Mouse (Mus musculus): ENCODE measurements at regions not wholly inside any gene's neighbourhood (a gene's known extent, or its start where the extent isn't known, plus 50 kb on each side); places are given as distances from the start of the nearest gene placed in this dataset.
A peak's percentile ranks its signal among the peaks of the same experiment; 100 is the strongest.

DNA sequence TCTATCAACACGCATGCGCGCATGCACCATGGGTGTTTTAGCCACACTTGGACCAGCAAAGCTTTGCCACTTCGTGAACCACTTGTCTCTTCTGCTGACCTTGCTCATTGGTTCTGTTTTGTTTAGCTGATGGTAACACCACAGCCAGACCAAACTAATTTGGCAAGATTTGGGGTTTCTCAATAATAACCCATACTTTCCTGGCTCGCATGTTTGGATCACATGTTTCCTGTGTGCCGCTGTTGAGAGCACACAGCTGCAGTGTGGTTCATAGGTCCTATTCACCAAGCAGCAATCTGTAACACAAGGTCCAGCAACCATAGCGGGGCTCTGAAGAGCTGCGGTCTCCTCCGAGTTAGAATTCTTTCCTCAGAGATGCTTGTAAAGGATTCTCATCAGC is 126.4 kb upstream of the Gas1 start:
- DNase-seq (ENCODE audit: low spot score), result no peak

DNA sequence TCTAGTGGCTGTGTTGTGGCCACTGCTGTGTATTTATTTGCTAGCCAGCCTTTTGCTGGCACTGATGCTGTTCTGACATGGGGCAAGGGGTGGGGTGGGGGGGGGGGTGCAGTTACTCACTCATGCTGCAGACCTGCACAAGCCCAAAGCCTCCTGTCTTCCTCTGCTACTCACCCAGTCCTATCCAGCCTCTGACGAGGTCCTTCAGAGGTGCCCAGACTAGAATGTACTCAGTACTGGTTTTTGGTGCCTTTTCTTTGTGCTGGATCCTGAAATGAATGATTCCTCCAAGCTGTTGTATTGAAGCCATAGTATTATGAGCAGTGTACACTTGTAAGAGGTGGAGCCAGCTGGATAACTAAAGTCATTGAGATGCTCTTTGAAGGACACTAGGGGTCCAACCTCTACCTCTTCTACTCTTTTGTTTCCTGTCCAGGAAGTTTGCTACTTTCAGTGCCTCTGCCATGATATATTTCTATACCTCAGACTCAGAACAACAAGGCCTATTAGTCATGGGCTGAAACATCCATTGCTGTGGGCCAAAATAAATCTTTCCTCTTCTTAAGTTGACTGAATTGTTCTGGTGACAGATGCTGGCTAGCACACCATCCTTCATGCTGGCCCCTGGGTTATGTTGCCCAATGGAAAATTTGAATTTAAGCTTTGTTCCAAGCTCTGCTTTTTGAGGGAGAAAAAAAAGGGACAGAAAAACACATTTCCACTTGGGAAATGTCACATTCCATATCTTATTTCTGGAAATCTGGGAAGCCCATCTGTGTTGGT is 128.1 kb upstream of the Gas1 start:
- no peak for DNase-seq (ENCODE audit: low spot score)

DNA sequence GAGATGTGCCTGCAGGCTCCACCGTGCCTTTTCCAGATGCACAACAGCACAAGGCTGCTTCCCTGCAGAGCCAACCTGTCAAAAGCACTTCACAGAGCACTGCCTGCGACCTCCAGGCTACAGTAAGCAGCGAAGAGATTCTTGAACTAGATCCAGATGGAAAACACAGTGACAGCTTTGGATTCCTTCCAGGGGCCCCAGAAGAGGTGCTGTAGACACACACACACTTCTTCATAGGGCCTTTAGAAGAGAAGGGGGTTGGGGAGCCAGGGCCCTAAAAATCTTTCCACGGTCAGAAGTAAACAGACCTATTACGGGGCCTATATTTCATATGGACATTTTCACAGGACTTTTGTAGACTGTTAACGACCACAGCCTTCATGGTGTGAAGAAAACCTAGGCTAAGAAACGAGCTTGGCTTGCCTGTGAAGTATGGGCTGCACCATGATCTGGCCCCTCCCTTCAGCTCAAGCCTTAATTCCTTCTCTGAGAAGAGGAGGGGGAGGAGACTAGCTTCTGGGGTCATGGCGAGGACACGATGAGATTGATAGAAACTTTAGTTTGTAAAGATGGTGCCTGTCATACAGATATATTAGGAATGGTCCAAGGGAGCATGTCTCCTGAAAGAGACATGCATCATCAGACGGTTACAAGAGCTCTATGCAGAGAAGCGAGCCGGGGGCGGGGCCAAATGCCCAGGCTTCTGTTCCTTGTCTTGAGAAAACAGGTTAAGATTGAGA is 131.1 kb upstream of the Gas1 start:
- no peak for DNase-seq (ENCODE audit: low spot score)

DNA sequence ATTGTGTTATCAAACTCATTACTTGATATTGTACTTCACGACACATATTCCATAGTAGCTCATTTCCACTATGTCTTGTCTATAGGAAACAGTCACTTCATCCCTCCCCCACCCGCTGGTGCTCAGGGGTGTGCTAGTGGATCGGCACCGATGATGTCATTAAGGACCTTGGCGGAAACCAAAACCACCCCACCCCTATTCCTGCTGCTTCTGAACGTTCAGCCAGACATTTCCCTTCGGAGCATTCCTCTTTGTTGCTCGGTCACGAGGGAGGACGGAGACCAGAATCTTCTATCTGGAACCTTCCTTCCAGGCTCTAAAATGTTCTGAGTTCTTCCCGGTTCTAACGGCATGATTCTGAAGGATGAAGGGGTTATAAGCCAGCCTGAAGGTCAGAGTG is 132.3 kb upstream of the Gas1 start:
- DNase-seq (ENCODE audit: low spot score), result no peak

DNA sequence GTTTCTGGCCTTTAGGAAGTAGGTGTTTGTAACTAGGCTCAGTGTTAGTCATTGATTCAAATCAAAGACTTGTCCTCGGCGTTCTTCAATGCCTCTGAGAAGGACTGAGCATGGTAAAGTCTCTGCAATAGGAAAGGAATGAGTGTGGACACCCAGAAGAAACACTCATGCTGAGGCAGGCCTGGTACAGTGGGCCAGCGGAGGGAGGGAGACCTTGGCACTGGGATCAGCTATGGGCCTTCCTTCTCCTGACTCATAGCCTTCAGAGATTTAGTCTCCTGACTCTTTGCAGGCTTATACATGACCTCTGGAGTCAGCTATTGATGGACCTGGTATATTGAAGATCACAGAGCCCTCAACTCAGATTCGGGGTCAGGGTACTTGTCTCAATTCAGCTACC is 132.8 kb upstream of the Gas1 start:
- DNase-seq (ENCODE audit: low spot score), result no peak

DNA sequence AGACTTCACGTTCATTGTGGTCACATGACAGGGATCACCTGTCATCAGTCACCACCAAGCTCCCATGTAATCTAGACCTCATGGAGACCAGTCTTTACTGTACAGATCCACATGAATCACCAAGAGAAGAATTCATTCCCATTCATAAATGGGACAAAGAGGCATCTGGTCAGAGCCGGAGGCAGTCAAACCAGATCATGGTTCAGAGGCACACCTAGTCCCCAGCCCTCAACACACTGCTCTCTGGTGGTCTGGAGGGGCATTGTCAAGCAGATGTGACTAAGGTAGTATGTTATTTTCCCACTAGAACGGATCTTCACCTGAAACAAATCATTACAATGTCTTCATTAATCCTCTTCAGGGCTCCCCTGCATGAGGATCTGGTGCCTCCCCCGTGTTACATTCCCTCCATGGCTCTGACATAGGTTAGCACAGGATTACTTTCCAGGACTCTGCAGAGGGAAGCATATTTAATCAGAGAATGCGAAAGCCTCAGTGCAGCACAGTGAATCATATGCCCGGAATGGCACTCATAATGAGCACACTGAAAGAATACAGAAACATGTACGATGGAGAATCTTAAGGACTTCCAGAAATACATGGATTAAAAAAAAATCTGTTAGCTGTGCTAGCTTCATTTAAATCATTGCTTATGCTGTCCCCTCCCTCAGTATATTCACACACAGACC is 135.4 kb upstream of the Gas1 start:
- DNase-seq (ENCODE audit: low spot score), result no peak

DNA sequence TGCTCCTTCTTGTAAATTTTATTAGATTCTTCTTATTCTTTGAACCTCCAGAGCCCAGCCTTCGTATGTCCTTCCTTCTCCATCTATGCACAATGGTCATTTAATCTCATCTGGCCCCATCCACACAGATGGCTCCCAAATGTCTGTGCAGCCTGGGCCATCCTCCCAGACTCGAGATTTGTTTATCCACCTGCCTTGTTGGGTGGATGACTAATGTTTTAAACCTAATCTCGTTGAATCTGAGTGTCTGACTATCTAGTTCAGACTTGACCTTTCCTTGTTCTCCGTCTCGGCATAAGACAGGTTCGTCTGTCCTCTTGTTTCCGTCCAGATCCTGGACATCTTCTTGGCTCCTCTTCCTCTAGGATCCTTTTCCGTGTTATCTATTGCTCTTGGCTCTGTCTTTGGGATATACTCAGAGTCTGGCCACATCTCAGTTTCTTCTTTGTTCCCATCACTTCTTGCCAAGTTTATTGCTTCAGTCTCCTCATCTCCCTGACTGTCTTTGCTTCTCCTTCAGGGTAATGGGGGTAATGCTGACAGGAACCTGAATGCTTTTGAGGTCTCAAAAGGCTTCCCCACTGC is 141.4 kb upstream of the Gas1 start:
- DNase-seq (ENCODE audit: low spot score), result no peak

DNA sequence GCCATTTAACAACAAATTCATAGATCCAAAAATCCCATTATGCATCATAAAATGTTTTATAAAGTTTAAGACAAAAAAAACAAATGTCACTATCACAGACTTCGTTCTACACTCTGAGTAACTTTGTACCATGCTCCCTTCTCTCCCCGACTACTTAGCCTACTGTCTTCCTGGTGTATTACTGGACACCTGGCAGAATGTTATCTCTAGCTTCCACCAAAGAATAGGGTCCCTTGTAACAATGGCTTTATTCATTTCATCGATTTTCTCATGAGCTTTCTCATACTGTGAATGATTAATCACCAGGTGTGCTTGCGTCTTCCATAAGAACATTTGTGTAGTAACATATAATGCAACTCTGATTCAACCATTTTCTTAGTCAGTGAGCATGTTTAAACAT is 142.1 kb upstream of the Gas1 start:
- no peak for DNase-seq (ENCODE audit: low spot score)

DNA sequence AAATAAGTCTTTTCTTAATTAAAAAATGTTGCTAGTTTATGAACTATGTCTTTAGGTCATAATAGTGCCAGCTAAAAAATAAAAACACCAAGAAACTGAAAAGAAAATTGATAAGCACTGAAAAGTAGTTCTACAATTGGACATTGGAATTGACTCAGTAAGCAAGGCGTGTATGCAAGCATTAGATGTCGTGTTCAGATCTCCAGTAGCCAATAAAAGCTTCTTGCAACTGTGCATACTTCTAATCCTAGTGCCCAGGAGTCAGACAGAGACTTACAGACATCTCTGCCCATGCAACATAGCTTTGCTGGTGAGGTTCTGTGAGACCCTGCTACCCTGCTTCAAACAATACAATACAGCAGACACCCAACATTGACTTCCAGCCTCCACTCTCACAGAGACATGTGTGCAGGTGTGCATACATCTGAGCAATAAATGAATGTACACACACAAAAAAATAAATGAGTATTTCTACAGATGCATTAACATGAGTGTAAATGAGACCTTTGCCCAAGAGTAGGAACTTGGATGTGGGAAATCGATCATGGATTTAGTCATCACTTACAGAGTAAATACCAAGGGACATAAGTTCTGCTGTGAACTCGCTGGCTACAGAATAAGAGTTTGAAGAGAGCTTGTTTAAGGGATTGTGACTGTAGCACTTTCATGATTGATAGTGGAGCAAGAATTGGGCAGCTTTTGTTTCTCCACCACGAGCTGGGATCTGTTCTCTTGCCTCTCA is 142.9 kb upstream of the Gas1 start:
- no peak for DNase-seq (ENCODE audit: low spot score)

DNA sequence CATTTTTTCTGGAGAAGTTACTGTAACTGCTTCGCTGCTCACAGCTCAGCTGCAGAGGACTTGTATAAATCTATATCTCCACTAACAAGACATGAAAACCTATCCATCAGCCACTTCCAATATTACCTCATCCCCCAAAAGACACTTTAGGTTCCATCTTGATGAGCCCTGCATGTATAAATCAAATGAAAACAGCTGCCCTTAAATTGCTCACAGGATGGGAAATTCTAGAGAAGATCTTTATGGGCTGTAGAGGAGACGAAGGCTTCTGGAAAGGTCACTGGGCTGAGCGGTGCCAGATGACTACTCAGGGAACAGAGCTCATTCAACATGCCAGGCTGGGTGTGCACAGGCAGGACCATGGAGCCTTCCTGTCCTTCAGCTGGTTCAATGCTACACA is 145.4 kb upstream of the Gas1 start:
- DNase-seq (ENCODE audit: low spot score), result no peak

DNA sequence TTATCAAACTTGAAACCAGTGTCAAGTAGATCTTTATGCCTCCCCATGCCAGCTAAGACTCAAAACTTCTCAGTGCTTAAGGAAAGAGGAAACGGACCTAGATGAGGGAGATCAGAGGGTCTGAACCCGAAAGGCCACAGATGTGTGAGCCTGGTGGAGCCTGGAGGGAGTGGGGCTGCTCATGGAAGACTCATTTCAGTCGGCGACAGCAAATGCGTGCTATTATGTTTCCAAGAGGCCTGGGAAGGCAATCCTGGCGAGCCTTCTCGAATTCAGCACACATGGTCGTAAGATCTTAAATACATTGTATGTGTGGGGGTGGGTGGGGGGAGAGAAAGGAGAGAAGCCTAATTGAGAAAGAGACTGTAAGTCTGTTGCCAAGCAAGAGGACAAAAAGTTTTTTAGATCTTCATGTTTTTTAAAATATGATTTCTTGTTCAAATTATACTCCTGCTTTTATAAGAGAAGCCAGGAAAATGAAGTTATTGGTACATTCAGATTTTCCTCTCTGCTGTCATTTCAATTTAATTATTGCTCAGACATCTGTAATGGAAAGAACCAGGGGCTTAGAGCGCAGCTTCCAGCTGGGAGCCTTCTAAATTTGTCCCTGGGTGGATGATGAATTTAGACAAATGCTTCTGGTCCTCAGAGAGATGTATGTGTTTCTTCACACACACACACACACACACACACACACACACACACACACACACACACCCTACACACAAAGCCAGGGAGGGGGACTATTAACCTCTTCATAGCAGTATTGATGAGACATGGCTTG is 153.5 kb upstream of the Gas1 start:
- DNase-seq (ENCODE audit: low spot score), result no peak

DNA sequence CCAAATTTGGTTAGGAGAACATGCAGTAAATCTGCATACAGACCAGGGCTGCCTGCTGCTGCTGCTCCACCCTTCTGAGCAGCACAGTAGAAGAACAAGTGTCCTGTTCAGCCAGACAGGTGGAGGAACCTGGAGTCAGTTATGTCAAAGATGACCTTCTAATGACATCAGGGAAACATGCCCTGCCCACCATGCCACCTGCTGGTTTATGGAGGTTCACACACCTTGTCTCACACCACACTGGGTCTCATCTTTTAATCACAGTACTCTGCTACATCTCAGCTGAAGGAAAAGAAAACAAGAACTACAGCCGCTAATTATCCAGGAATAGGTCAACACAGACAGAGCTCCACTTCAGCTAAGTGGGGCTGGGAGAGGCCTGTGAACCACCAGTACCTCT is 159.0 kb upstream of the Gas1 start:
- DNase-seq (ENCODE audit: low spot score), result no peak

DNA sequence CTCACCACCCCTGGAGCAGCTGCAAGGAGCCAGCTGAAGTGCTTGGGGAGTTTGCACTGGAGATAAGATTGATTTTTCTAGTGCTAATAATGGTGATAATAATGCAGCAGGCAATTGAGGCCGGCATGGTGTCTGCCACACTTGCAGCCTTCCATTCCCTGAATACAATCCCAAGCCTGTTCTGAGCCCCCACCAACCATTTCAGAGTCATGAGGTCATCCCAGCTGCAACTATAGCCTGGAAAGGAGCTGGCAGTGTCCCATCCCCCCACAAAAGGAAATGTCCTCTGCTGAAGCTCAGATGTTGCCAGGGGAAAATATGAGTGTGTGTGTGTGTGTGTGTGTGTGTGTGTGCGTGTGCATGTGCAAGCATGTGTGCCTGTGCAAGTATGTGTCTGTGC is 160.2 kb upstream of the Gas1 start:
- peak; percentile 34 for DNase-seq (ENCODE audit: low spot score)

DNA sequence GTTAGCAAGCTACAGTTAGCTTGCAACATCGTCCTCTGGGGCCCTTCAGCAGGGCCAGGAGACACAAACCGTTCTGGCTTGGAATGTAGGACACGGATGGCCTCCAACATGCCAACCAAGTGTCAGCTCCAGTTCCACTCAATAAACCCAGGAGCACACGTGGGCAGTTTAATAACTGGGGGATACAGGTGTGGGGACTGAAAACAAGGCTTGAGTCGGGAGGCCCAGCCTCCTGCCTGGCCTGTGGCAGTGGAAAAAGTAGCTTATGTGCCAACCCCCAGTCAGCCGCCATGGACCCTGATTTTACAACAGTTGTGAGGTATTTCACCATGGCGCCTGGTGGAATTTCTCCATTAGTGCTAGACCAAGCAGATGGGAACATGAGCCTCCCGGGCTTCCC is 160.9 kb upstream of the Gas1 start:
- no peak for DNase-seq (ENCODE audit: low spot score)

DNA sequence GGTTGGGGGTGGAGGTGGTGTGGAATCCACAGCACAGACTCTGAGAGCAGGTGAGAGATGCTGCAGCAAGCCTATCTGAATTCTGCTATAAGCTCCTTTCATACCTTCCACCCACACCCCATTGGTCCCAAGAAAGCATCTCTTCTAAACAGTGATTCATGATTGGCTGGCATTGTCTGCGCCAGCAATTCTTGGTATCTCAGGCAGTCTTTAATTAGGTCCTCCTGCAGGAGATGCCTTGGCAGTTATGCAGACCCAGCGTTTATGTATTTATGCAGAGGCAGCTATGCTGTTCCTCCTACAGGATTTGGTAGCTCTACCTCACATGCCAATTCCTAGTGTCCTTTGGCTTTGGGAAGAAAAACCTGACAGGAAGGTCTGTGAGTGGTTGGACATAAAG is 162.9 kb upstream of the Gas1 start:
- peak; percentile 5 for DNase-seq (ENCODE audit: low spot score)

DNA sequence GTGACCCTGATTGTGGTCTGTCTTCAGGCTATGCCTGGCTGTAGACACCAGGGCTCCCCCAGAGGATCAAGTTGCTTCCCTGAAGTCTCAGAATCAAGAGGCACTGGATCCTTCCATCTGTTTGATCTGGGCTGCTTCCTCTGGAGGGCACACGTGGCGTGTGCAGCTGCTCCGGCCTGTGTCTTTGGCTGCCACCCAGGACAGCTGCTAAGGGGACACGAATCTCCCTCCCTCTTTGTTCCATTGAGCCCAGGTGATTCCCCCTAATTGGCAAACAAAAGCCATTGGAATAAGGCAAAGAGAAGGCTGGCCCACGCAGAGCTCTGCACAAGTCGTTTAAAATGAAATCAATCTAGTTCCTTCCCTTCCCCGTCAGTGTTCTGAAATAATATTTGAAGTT is 170.7 kb upstream of the Gas1 start:
- DNase-seq (ENCODE audit: low spot score), result no peak

DNA sequence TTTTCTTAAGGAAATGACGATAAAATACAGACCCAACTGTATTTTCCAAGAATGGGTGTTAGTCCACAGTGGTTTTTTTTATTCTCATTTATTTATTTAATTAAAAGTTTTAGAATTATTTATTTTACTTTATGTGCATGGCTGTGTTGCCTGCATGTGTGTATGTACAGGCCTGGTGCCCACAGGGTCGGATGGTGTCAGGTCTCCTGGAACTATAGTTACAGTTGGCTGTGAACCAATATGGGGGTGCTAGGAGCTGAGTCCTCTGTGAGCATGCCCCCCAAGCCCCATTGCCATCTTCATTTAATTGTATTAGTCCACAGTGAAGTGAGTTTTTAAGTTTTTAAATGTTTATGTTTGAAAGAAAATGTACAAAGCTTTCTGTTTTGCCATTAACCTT is 171.3 kb upstream of the Gas1 start:
- DNase-seq (ENCODE audit: low spot score), result no peak

DNA sequence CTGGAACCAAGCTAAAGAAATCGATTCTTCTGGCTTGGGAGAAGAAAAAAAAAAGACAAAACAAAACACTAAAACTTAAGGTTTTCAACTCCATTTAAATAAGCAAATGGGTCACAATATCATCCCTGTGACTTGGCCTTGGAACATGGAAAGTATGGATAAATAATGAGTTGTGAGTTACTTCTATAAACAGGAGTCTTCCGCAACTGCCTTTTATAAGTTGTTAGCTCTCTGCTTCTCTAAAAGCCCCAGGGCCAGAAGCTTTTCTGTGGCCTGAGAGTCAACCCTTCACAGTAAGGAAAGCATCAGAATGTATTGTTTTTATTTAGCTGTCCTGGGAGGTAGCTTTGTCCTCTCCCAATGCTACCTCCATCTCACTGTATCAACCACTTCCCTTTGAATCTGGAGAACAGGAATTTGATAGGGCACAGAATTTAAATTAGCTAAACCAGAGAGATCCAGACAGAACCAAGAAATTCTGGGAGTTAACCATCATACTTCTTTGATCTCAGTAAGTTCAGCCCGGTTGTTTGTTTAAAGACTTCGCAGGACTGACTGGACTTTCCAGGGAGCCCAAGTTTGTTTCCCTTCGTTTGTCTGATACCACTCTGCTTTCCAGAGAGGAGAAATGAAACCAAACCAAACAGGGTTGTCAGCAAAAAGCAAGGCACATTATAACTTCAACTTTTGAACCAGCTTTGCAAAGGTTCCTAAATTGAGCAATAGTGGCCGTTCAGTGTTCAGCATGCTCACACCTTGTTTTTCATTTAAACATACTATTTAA is 178.7 kb upstream of the Gas1 start:
- no peak for DNase-seq (ENCODE audit: low spot score)

DNA sequence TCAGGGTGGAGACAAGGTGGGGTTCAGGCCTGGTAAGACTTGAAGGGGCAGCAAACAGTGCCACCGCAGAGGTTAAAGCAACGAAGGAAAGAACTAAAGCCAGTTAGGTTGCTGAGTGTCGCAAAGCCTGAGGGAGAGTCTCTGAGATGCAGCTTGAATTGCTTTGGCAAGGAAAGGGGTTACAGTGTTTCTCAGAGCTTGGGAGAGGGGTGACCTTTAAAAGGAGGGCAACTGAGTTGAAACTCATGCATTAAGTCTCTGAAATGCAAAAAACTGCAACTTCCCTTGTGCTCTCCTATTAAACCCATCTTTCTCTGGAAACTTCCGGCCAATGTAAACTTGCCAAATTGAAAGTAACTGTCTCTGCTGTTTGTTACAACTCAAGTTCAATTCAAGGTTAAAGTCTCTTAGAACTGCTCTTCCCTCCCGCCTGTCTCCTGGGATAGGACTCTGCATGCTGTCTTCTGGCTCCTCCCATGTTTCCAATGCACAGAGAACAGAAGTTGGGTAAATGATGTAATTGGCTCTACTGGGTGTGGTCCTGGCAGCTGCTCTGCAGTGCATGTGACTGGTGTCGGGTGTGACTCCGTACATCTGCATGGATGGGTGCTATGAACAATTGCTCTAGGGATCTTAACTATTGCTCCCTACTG is 181.4 kb upstream of the Gas1 start:
- DNase-seq (ENCODE audit: low spot score), result no peak

Measured in left cerebral cortex, adult 11 months (tissue).